Mouse (Mus musculus) G1E (cell line): Measurements from ENCODE around the gene Rmnd5a.

Experiments used
- CTCF ChIP-seq: IDR thresholded peaks from 2 replicates; pipeline ENCODE4 v1.5.1; 2012; ENCODE audit warnings: low read depth, low read length, inconsistent platforms, mixed read lengths
- GATA2 ChIP-seq: IDR thresholded peaks from 2 replicates; pipeline ENCODE4 v1.6.1; 2012; ENCODE audit warnings: low read depth, low read length, inconsistent platforms, borderline replicate concordance
- POLR2AphosphoS5 ChIP-seq: IDR thresholded peaks from 2 replicates; pipeline ENCODE4 v1.6.1; 2012; ENCODE audit warnings: low read depth, low read length, inconsistent platforms; ENCODE audit not compliant: insufficient replicate concordance

DNA sequence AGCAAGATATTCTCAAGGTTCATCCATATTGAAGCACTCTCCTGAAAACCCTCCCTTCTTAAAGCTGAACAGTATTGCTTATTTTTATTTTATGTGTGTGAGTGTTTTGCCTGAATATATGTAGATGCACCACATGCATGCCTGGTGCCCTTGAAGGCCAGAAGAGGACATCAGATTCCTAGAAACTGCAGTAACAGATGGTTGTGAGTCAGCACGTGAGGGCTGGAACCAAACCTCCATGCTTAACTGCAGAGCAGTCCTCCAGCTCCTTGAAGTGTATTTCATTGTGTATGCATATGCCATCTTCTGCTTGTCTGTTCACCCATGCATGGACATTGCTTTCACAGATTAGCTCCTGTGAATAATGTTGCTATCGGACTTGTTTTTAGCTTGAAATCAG lies 76.4 kb downstream of the Rmnd5a start:
- TF ChIP-seq CTCF (no peak), POLR2AphosphoS5 (no peak), GATA2 (no peak)
